Mouse (Mus musculus) ES-Bruce4 (cell line): ENCODE results near the gene Mrpl33.

ENCODE experiments used
- CTCF ChIP-seq: IDR thresholded peaks from one replicate; pipeline ENCODE4 v1.8.1; 2011; ENCODE audit warnings: low read depth, low read length
- EP300 ChIP-seq: IDR thresholded peaks from 2 replicates; pipeline ENCODE4 v1.6.1; 2011; ENCODE audit warnings: low read depth, low read length; ENCODE audit not compliant: insufficient read depth
- POLR2A ChIP-seq: IDR thresholded peaks from one replicate; pipeline ENCODE4 v1.8.1; 2011; ENCODE audit warnings: low read length; ENCODE audit not compliant: insufficient read depth

DNA sequence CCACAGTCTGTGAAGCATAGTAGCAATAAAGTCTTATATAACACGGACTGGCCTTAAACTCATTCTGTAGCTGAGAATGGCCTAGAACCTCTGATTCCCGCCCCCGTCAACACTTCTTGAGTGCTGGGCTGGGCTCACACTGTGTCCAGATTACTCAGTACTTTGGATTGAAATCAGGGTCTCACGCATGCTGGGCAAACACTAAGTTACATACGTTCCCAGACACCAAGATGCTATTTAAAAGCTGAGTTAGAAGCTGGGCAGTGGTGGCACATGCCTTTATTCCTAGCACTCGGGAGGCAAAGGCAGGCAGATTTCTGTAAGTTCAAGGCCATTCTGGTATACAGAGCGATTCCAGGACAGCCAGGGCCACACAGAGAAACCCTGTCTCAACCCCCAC lies 1.4 kb downstream of the Mrpl33 start:
- TF ChIP-seq EP300 (no peak), CTCF (no peak), POLR2A (no peak)
